Mouse (Mus musculus) intestine, embryonic 15.5 days (tissue): ENCODE measurements around the gene Gatd1. TPM values are rescaled to one million over a fixed set of nuclear protein-coding genes. Genes with fewer than 3 reads are reported as not detected.

Experiments
- ATAC-seq: fragments of 200-750 bp; cut with Nextera tagmentation; 2 replicates; pipeline ENCODE4 v1.8.0; 2017; ENCODE audit warnings: moderate TSS enrichment, moderate library complexity
- H3K27ac ChIP-seq: fragments of 300-500 bp; sonication (generic); 2 replicates; pipeline ENCODE4 v1.5.1; 2015; ENCODE audit warnings: mild to moderate bottlenecking, inconsistent platforms
- H3K27me3 ChIP-seq: fragments of 300-500 bp; sonication (generic); replicated peaks from 2 replicates; pipeline ENCODE4 v1.6.1; 2015; ENCODE audit warnings: inconsistent platforms
- H3K36me3 ChIP-seq: fragments of 300-500 bp; sonication (generic); 2 replicates; pipeline ENCODE4 v1.6.1; 2015; ENCODE audit warnings: inconsistent platforms
- H3K4me1 ChIP-seq: fragments of 300-500 bp; sonication (generic); replicated peaks from 2 replicates; pipeline ENCODE4 v1.6.1; 2015; ENCODE audit warnings: inconsistent platforms
- H3K4me2 ChIP-seq: fragments of 300-500 bp; sonication (generic); replicated peaks from 2 replicates; pipeline ENCODE4 v1.6.1; 2015; ENCODE audit warnings: mild to moderate bottlenecking, inconsistent platforms
- H3K4me3 ChIP-seq: fragments of 300-500 bp; sonication (generic); replicated peaks from 2 replicates; pipeline ENCODE4 v1.5.1; 2015; ENCODE audit warnings: inconsistent platforms
- H3K9ac ChIP-seq: fragments of 300-500 bp; sonication (generic); 2 replicates; pipeline ENCODE4 v1.6.1; 2015; ENCODE audit warnings: inconsistent platforms
- H3K9me3 ChIP-seq: fragments of 300-500 bp; sonication (generic); 2 replicates; pipeline ENCODE4 v1.6.1; 2016; ENCODE audit warnings: inconsistent platforms
- WGBS: fragments of 180-500 bp; shearing (Covaris S2); methylation state at CpG from one replicate; pipeline ENCODE4 v1.1.7; 2015; 5-methylcytosine and 5-hydroxymethylcytosine counted together
- polyA plus RNA-seq: library from polyadenylated mRNA; unstranded; fragments of >200 nt; fragmentation: Nextera tagmentation; extraction: Ambion mirVana; gene quantifications from 2 replicates; pipeline ENCODE4 v1.2.1, GENCODE M21; 2015

The Gatd1 gene
- polyA plus RNA-seq, 1 experiment from 2014 or later = 47.4 TPM

GRCm38 (mm10) chr7:141439140-141439679, 25.3 kb upstream of the Gatd1 start:
- Histone ChIP-seq H3K4me2 (no peak overlapping the region), H3K36me3 (0 out of 2 replicates have a peak, but pooled peaks cover 2% of the 10 kb centered on the region), H3K27me3 (no peaks in the 10 kb centered on the region), H3K9me3 (no peaks in the 10 kb centered on the region), H3K9ac (no peak overlapping the region), H3K4me1 (peaks cover 55% of the 10 kb centered on the region), H3K27ac (no peak overlapping the region), H3K4me3 (no peak overlapping the region)
- ATAC-seq = no peak
- 95% methylated on average over 10 of the region's 10 CpGs for WGBS

GRCm38 (mm10) chr7:141438201-141438968, 24.4 kb upstream of the Gatd1 start:
- Histone ChIP-seq H3K4me1 (peaks cover 59% of the 10 kb centered on the region), H3K9me3 (no peaks in the 10 kb centered on the region), H3K27ac (no peak overlapping the region), H3K27me3 (no peaks in the 10 kb centered on the region), H3K4me3 (no peak overlapping the region), H3K36me3 (0 out of 2 replicates have a peak, but pooled peaks cover 8% of the 10 kb centered on the region), H3K4me2 (no peak overlapping the region), H3K9ac (no peak overlapping the region)
- 92% methylated on average over 12 of the region's 12 CpGs for WGBS
- ATAC-seq = no peak

GRCm38 (mm10) chr7:141437178-141438120, 23.5 kb upstream of the Gatd1 start, which contains the start of gene Slc25a22:
TSS of gene Slc25a22 (minus strand) at chr7:141437892.
- H3K4me1 ChIP-seq = peaks cover 50% of the 10 kb centered on the region
- peak within 1 kb of the TSS; percentile 73 for H3K9ac ChIP-seq
- 6% methylated on average over 52 of the region's 53 CpGs for WGBS
- H3K4me2 ChIP-seq = peak within 1 kb of the TSS; percentile 94
- no peaks in the 10 kb centered on the region for H3K9me3 ChIP-seq
- no peaks in the 10 kb centered on the region for H3K27me3 ChIP-seq
- peaks cover 11% of the 10 kb centered on the region; the same call in 1 of the 2 replicates for H3K36me3 ChIP-seq
- peak within 1 kb of the TSS; percentile 60 for H3K4me3 ChIP-seq
- H3K27ac ChIP-seq = peak within 1 kb of the TSS; percentile 64; the same call in 1 of the 2 replicates
- ATAC-seq = peak; percentile 87

DNA sequence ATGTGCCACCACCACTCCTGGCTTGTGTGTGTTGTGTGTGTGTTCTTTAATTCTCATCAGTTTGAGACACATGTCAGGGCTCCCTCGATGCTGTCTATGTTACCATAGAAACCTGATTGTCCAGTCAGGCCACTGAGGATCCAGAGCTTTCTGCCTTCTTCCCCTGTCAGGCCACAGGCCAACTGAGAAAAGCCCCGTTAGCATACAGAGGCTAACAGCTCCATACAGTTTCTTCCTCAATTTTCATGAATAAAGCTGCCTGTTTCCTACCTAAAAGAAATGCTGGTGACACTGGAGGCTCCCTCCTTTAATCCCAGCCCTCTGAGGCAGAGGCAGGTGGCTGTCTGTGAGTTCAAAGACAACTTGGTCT, 22.6 kb upstream of the Gatd1 start:
- H3K27ac ChIP-seq = no peak overlapping the region
- peak overlapping the region; percentile 94 for H3K4me2 ChIP-seq
- peak overlapping the region; percentile 60 for H3K4me3 ChIP-seq
- WGBS = 63% methylated on average over 2 of the region's 2 CpGs
- no peak for ATAC-seq
- H3K36me3 ChIP-seq = peaks cover 20% of the 10 kb centered on the region; the same call in 1 of the 2 replicates
- no peaks in the 10 kb centered on the region for H3K9me3 ChIP-seq
- no peaks in the 10 kb centered on the region for H3K27me3 ChIP-seq
- peaks cover 42% of the 10 kb centered on the region for H3K4me1 ChIP-seq
- H3K9ac ChIP-seq = peak overlapping the region; percentile 73; the same call in 1 of the 2 replicates

DNA sequence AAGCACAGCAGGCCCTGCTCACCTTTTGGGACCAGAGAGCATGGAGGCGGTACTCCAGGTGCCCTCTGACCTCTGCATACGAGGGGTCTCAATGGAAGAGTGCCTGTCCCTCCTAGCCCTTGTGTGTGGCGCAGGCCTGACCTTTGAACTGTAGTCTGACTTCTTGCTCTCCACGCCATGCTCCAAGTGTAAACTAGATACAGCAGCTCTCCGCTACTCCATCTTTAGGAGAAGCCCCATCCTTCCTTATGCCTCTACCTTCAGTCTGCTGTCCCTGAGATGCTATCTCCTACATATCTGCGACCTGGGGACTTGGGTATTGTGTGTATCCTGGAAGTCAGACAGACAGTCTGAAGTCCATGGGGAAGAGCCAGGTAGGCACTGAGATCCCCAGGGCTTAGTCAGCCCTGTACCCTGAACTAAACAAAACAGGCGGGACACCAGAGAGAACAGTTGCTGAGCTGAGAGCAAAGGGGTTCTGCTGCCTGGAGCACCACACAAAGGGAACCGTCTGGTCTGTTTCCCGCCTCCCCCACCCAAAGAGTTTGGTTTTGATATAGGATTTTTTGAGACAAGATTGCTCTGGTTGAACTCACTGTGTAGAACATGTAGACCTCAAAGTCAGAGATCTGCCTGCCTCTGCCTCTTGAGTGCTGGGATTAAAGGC, 22.1 kb upstream of the Gatd1 start:
- Histone ChIP-seq H3K9me3 (no peaks in the 10 kb centered on the region), H3K27ac (peak overlapping the region; percentile 11; the same call in 1 of the 2 replicates), H3K36me3 (peaks cover 25% of the 10 kb centered on the region; the same call in 1 of the 2 replicates), H3K9ac (no peak overlapping the region), H3K4me1 (peaks cover 38% of the 10 kb centered on the region), H3K4me3 (no peak overlapping the region), H3K4me2 (peak overlapping the region; percentile 94), H3K27me3 (no peaks in the 10 kb centered on the region)
- WGBS = 72% methylated on average over 9 of the region's 9 CpGs
- ATAC-seq = no peak

- 5% methylated on average over 17 of the region's 17 CpGs for WGBS
- ATAC-seq = peak; percentile 46
- H3K36me3 ChIP-seq = peaks cover 28% of the 10 kb centered on the region; the same call in 1 of the 2 replicates
- H3K27ac ChIP-seq = peak overlapping the region; percentile 11; the same call in 1 of the 2 replicates
- peak overlapping the region; percentile 36 for H3K4me3 ChIP-seq
- H3K9me3 ChIP-seq = no peaks in the 10 kb centered on the region
- H3K27me3 ChIP-seq = no peaks in the 10 kb centered on the region
- H3K9ac ChIP-seq = peak overlapping the region; percentile 56
- peak overlapping the region; percentile 94 for H3K4me2 ChIP-seq
- H3K4me1 ChIP-seq = peaks cover 34% of the 10 kb centered on the region
Observed at GRCm38 (mm10) chr7:141435129-141435855, 21.4 kb upstream of the Gatd1 start.

- WGBS = 10% methylated on average over 8 of the region's 8 CpGs
- no peak for ATAC-seq
Observed at GRCm38 (mm10) chr7:141434464-141434863, 20.5 kb upstream of the Gatd1 start.

DNA sequence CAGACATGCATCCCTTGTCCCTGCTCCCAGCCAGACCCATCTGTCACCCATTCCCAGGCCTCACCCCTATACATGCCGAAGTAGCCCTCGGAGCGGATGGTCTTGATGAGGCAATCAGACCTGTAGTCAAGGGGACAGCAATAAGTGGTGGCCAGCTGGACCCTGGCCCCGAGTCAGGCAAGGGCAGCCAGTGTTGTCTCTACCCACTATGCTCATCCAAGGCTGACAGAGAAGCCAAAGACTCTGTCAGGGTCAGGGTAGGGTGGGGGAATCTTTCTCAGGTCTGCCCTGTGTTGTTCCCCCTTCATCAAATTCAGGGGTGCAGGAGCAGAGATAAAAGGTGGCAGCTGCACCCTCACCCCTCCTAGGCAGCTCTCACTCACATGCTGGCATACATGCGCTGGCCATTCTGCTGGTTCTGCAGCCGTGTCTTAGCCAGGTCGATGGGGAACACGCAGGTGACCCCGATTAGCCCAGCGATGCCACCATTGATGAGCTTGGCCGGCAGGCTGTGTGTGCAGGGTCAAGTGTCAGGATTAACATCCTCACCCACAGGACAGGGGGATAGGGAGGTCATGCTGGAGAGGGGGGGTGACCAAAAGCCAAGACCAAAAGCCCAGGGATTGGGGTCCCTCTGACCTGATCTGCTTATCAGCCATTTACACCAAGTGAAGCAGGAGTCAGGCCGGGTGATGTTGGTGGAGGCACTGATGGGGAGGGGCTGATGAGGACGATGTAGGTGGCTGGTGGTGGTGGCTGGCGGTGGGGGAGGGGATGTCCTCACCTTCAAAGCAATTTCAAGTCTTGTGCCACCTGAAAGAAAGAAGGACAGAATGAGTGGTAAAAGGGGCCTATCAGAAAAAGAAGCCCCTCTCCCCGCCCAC, 19.8 kb upstream of the Gatd1 start:
- Histone ChIP-seq H3K9ac (peak overlapping the region; percentile 56), H3K36me3 (peaks cover 28% of the 10 kb centered on the region; the same call in 1 of the 2 replicates)

More at GRCm38 (mm10) chr7:141434464-141434863, 20.5 kb upstream of the Gatd1 start:
- Histone ChIP-seq H3K4me2 (peak overlapping the region; percentile 94), H3K9me3 (no peaks in the 10 kb centered on the region), H3K4me1 (peaks cover 37% of the 10 kb centered on the region), H3K27me3 (no peaks in the 10 kb centered on the region), H3K9ac (peak overlapping the region; percentile 56), H3K36me3 (peaks cover 28% of the 10 kb centered on the region; the same call in 1 of the 2 replicates), H3K27ac (no peak overlapping the region), H3K4me3 (peak overlapping the region; percentile 36)

DNA sequence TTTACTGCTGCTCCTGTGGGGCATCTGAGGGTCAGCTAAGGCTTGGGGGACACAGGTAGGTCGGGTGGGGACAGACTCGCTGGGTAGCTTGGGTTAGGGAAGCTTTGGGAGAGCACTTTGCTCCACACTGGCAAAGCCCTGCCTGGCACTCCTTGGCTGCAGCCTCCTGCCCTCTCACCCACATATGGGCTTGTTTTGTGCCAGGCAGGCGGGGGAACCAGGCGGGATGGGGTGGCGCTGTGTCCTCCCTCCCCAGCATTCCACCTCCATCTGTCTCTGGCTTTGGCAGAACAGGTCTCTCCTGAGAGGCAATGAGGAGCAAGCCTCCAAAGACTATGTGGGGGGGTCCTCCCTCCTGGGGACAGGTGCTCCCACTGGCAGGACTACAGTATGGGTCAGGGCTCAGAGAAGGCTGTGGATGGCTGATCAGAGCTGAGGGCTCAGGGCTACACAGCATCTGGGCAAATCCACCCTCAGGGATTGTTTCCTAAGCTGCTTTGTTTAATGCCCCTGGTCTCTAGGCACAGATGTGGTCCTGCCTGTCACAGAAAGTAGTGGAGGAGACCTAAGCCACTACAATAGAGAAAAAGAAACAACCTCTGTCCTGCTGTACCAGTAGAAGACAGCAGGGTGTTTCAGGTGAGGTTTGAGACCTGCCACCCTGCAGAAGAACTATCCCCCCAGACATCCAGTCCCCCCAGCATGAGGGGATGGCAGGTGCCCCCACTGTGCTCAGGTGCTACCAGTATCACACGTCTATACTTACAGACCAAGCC, 19.0 kb upstream of the Gatd1 start:
- H3K9me3 ChIP-seq = no peaks in the 10 kb centered on the region
- H3K27ac ChIP-seq = no peak overlapping the region
- 88% methylated on average over 6 of the region's 6 CpGs for WGBS
- H3K4me2 ChIP-seq = no peak overlapping the region
- no peaks in the 10 kb centered on the region for H3K27me3 ChIP-seq
- H3K9ac ChIP-seq = 0 out of 2 replicates have a peak overlapping the region, but pooled peaks have one; percentile 56
- H3K4me3 ChIP-seq = no peak overlapping the region
- no peak for ATAC-seq
- peaks cover 40% of the 10 kb centered on the region for H3K4me1 ChIP-seq
- peaks cover 25% of the 10 kb centered on the region; the same call in 1 of the 2 replicates for H3K36me3 ChIP-seq

More for the DNA sequence above, 19.8 kb upstream of the Gatd1 start:
- peaks cover 40% of the 10 kb centered on the region for H3K4me1 ChIP-seq
- H3K27ac ChIP-seq = no peak overlapping the region
- peak overlapping the region; percentile 94 for H3K4me2 ChIP-seq
- H3K9me3 ChIP-seq = no peaks in the 10 kb centered on the region
- H3K27me3 ChIP-seq = no peaks in the 10 kb centered on the region
- peak overlapping the region; percentile 36 for H3K4me3 ChIP-seq
- WGBS = 70% methylated on average over 15 of the region's 15 CpGs
- no peak for ATAC-seq

GRCm38 (mm10) chr7:141432186-141432611, 18.3 kb upstream of the Gatd1 start:
- no peaks in the 10 kb centered on the region for H3K9me3 ChIP-seq
- H3K9ac ChIP-seq = no peak overlapping the region
- H3K4me3 ChIP-seq = no peak overlapping the region
- no peak overlapping the region for H3K4me2 ChIP-seq
- H3K4me1 ChIP-seq = peaks cover 40% of the 10 kb centered on the region
- no peak overlapping the region for H3K27ac ChIP-seq
- no peak for ATAC-seq
- 78% methylated on average over 8 of the region's 8 CpGs for WGBS
- H3K27me3 ChIP-seq = no peaks in the 10 kb centered on the region
- peaks cover 25% of the 10 kb centered on the region; the same call in 1 of the 2 replicates for H3K36me3 ChIP-seq
